Mouse (Mus musculus) midbrain, embryonic 12.5 days (tissue): Measurements from ENCODE around the gene Ints7. TPM values are rescaled to one million over a fixed set of nuclear protein-coding genes. Genes with fewer than 3 reads are reported as not detected.

ENCODE experiments used
- ATAC-seq: fragments of 200-750 bp; cut with Nextera tagmentation; 2 replicates; pipeline ENCODE4 v1.8.0; 2017; ENCODE audit warnings: low read depth, moderate TSS enrichment, moderate library complexity; ENCODE audit not compliant: low FRiP score
- H3K27ac ChIP-seq: fragments of 300-500 bp; sonication (generic); replicated peaks from 2 replicates; pipeline ENCODE4 v1.5.1; 2016; ENCODE audit warnings: mild to moderate bottlenecking
- H3K27me3 ChIP-seq: fragments of 300-500 bp; sonication (generic); 2 replicates; pipeline ENCODE4 v1.6.1; 2016; ENCODE audit warnings: mild to moderate bottlenecking
- H3K36me3 ChIP-seq: fragments of 300-500 bp; sonication (generic); 2 replicates; pipeline ENCODE4 v1.6.1; 2016
- H3K4me1 ChIP-seq: fragments of 300-500 bp; sonication (generic); 2 replicates; pipeline ENCODE4 v1.6.1; 2016
- H3K4me2 ChIP-seq: fragments of 300-500 bp; sonication (generic); replicated peaks from 2 replicates; pipeline ENCODE4 v1.6.1; 2016; ENCODE audit warnings: mild to moderate bottlenecking, moderate library complexity
- H3K4me3 ChIP-seq: fragments of 300-500 bp; sonication (generic); 2 replicates; pipeline ENCODE4 v1.5.1; 2016; ENCODE audit warnings: mild to moderate bottlenecking
- H3K9ac ChIP-seq: fragments of 300-500 bp; sonication (generic); replicated peaks from 2 replicates; pipeline ENCODE4 v1.6.1; 2016; ENCODE audit warnings: mild to moderate bottlenecking, moderate library complexity
- H3K9me3 ChIP-seq: fragments of 300-500 bp; sonication (generic); 2 replicates; pipeline ENCODE4 v1.6.1; 2016; ENCODE audit warnings: mild to moderate bottlenecking
- WGBS: fragments of 180-500 bp; shearing (Covaris S2); methylation state at CpG from one replicate; pipeline ENCODE4 v1.1.7; 2016; 5-methylcytosine and 5-hydroxymethylcytosine counted together
- polyA plus RNA-seq: library from polyadenylated mRNA; unstranded; fragments of >200 nt; fragmentation: Nextera tagmentation; extraction: Ambion mirVana; gene quantifications from 2 replicates; pipeline ENCODE4 v1.2.1, GENCODE M21; 2016

Ints7 gene
- polyA plus RNA-seq: 68.4 and 75.1 TPM in 2 replicates

- ATAC-seq: peak; percentile 98
- Histone ChIP-seq H3K4me1 (peaks cover 37% of the 10 kb centered on the region), H3K4me3 (peak within 1 kb of the TSS; percentile 86), H3K27me3 (no peaks in the 10 kb centered on the region), H3K4me2 (peak within 1 kb of the TSS; percentile 67), H3K27ac (peak within 1 kb of the TSS; percentile 91), H3K9me3 (peaks cover 3% of the 10 kb centered on the region; the same call in 1 of the 2 replicates), H3K9ac (peak within 1 kb of the TSS; percentile 68), H3K36me3 (peaks cover 11% of the 10 kb centered on the region)
- WGBS: under 1% methylated on average over 70 of the region's 70 CpGs
Observed at GRCm38 (mm10) chr1:191575458-191576247, at the start of gene Ints7, which contains the start of gene Dtl. Gene Ints7, plus strand, starts transcription at chr1:191575636. Gene Dtl, minus strand, starts transcription at chr1:191575544.

GRCm38 (mm10) chr1:191527089-191527488 is 48.3 kb upstream of the Ints7 start:
- Histone ChIP-seq H3K27me3 (no peaks in the 10 kb centered on the region), H3K27ac (no peak overlapping the region), H3K4me3 (no peak overlapping the region), H3K36me3 (no peaks in the 10 kb centered on the region), H3K4me1 (no peaks in the 10 kb centered on the region), H3K9me3 (no peaks in the 10 kb centered on the region), H3K9ac (no peak overlapping the region), H3K4me2 (no peak overlapping the region)
- WGBS: 79% methylated on average over 3 of the region's 3 CpGs
- no peak for ATAC-seq

GRCm38 (mm10) chr1:191527921-191528612 is 47.4 kb upstream of the Ints7 start:
- WGBS: 74% methylated on average over 4 of the region's 4 CpGs
- Histone ChIP-seq H3K4me3 (no peak overlapping the region), H3K4me2 (no peak overlapping the region), H3K27ac (no peak overlapping the region), H3K9ac (no peak overlapping the region), H3K4me1 (no peaks in the 10 kb centered on the region), H3K36me3 (no peaks in the 10 kb centered on the region), H3K9me3 (no peaks in the 10 kb centered on the region), H3K27me3 (no peaks in the 10 kb centered on the region)
- ATAC-seq: no peak

GRCm38 (mm10) chr1:191529406-191529805 is 46.0 kb upstream of the Ints7 start:
- Histone ChIP-seq H3K4me1 (no peaks in the 10 kb centered on the region), H3K4me3 (no peak overlapping the region), H3K9ac (no peak overlapping the region), H3K4me2 (no peak overlapping the region), H3K36me3 (no peaks in the 10 kb centered on the region), H3K27ac (no peak overlapping the region), H3K9me3 (no peaks in the 10 kb centered on the region), H3K27me3 (no peaks in the 10 kb centered on the region)
- ATAC-seq: no peak
- 89% methylated on average over 2 of the region's 2 CpGs for WGBS

- H3K9ac ChIP-seq: no peak overlapping the region
- no peaks in the 10 kb centered on the region for H3K27me3 ChIP-seq
- no peaks in the 10 kb centered on the region for H3K36me3 ChIP-seq
- 58% methylated on average over 1 of the region's 1 CpGs for WGBS
- ATAC-seq: no peak
- no peak overlapping the region for H3K4me2 ChIP-seq
- no peaks in the 10 kb centered on the region for H3K9me3 ChIP-seq
- H3K4me3 ChIP-seq: no peak overlapping the region
- H3K4me1 ChIP-seq: no peaks in the 10 kb centered on the region
- H3K27ac ChIP-seq: no peak overlapping the region
Observed at GRCm38 (mm10) chr1:191531023-191531422, 44.4 kb upstream of the Ints7 start.

GRCm38 (mm10) chr1:191534896-191535295 is 40.5 kb upstream of the Ints7 start:
- Histone ChIP-seq H3K36me3 (peaks cover 8% of the 10 kb centered on the region; the same call in 1 of the 2 replicates), H3K4me3 (no peak overlapping the region), H3K4me1 (no peaks in the 10 kb centered on the region), H3K27me3 (no peaks in the 10 kb centered on the region), H3K4me2 (no peak overlapping the region), H3K27ac (no peak overlapping the region), H3K9ac (no peak overlapping the region), H3K9me3 (no peaks in the 10 kb centered on the region)
- ATAC-seq: no peak
- 75% methylated on average over 2 of the region's 2 CpGs for WGBS

GRCm38 (mm10) chr1:191540300-191540699 is 35.1 kb upstream of the Ints7 start:
- ATAC-seq: no peak
- peaks cover 30% of the 10 kb centered on the region for H3K36me3 ChIP-seq
- WGBS: 85% methylated on average over 2 of the region's 2 CpGs

GRCm38 (mm10) chr1:191541014-191541413 is 34.4 kb upstream of the Ints7 start:
- WGBS: 95% methylated on average over 9 of the region's 9 CpGs
- Histone ChIP-seq H3K36me3 (peaks cover 37% of the 10 kb centered on the region), H3K9me3 (no peaks in the 10 kb centered on the region)

More at GRCm38 (mm10) chr1:191540300-191540699, 35.1 kb upstream of the Ints7 start:
- Histone ChIP-seq H3K9me3 (no peaks in the 10 kb centered on the region), H3K27ac (no peak overlapping the region), H3K9ac (no peak overlapping the region), H3K4me2 (no peak overlapping the region), H3K27me3 (no peaks in the 10 kb centered on the region), H3K4me3 (no peak overlapping the region), H3K4me1 (no peaks in the 10 kb centered on the region)

GRCm38 (mm10) chr1:191541619-191542018 is 33.8 kb upstream of the Ints7 start:
- Histone ChIP-seq H3K4me1 (no peaks in the 10 kb centered on the region), H3K4me2 (no peak overlapping the region), H3K36me3 (peaks cover 43% of the 10 kb centered on the region), H3K9me3 (no peaks in the 10 kb centered on the region), H3K27me3 (no peaks in the 10 kb centered on the region), H3K27ac (no peak overlapping the region), H3K4me3 (no peak overlapping the region), H3K9ac (no peak overlapping the region)
- ATAC-seq: no peak
- 93% methylated on average over 4 of the region's 4 CpGs for WGBS

More at GRCm38 (mm10) chr1:191541014-191541413, 34.4 kb upstream of the Ints7 start:
- Histone ChIP-seq H3K27me3 (no peaks in the 10 kb centered on the region), H3K4me3 (no peak overlapping the region), H3K4me1 (no peaks in the 10 kb centered on the region), H3K9ac (no peak overlapping the region), H3K4me2 (no peak overlapping the region), H3K27ac (no peak overlapping the region)
- no peak for ATAC-seq

- Histone ChIP-seq H3K9me3 (no peaks in the 10 kb centered on the region), H3K4me2 (no peak overlapping the region), H3K4me1 (no peaks in the 10 kb centered on the region), H3K36me3 (peaks cover 55% of the 10 kb centered on the region), H3K27ac (no peak overlapping the region), H3K4me3 (no peak overlapping the region), H3K9ac (no peak overlapping the region), H3K27me3 (no peaks in the 10 kb centered on the region)
- no peak for ATAC-seq
- WGBS: 95% methylated on average over 3 of the region's 3 CpGs
Observed at GRCm38 (mm10) chr1:191543747-191544146, 31.7 kb upstream of the Ints7 start.

GRCm38 (mm10) chr1:191550786-191551185 is 24.6 kb upstream of the Ints7 start:
- WGBS: 73% methylated on average over 4 of the region's 4 CpGs
- Histone ChIP-seq H3K36me3 (peaks cover 39% of the 10 kb centered on the region), H3K4me3 (no peak overlapping the region), H3K4me2 (no peak overlapping the region), H3K4me1 (no peaks in the 10 kb centered on the region), H3K9ac (no peak overlapping the region), H3K9me3 (no peaks in the 10 kb centered on the region), H3K27me3 (no peaks in the 10 kb centered on the region), H3K27ac (no peak overlapping the region)
- ATAC-seq: no peak

GRCm38 (mm10) chr1:191557109-191557508 is 18.3 kb upstream of the Ints7 start:
- Histone ChIP-seq H3K9me3 (no peaks in the 10 kb centered on the region), H3K4me2 (no peak overlapping the region), H3K27me3 (no peaks in the 10 kb centered on the region), H3K4me1 (no peaks in the 10 kb centered on the region), H3K4me3 (no peak overlapping the region), H3K27ac (no peak overlapping the region), H3K36me3 (peaks cover 22% of the 10 kb centered on the region), H3K9ac (no peak overlapping the region)
- ATAC-seq: no peak
- 85% methylated on average over 8 of the region's 8 CpGs for WGBS
